Mouse (Mus musculus) C2C12 (cell line): ENCODE results near the gene Tgfa. TPM values are rescaled to one million over a fixed set of nuclear protein-coding genes. Genes with fewer than 3 reads are reported as not detected.

ENCODE experiments used
- H3K27me3 ChIP-seq: one replicate; pipeline ENCODE4 v1.6.1; 2011; ENCODE audit not compliant: control insufficient read depth, insufficient read depth, insufficient read length
- H3K36me3 ChIP-seq: one replicate; pipeline ENCODE4 v1.6.1; 2011; ENCODE audit not compliant: control insufficient read depth, insufficient read depth
- H3K4me3 ChIP-seq: one replicate; pipeline ENCODE4 v1.5.1; 2011; ENCODE audit warnings: mild to moderate bottlenecking, control low read depth; ENCODE audit not compliant: poor library complexity, insufficient read depth, severe bottlenecking
- H3K79me2 ChIP-seq: one replicate; pipeline ENCODE4 v1.6.1; 2011; ENCODE audit not compliant: control insufficient read depth, insufficient read depth
- H3K79me3 ChIP-seq: one replicate; pipeline ENCODE4 v1.6.1; 2011; ENCODE audit warnings: low read depth, control low read depth
- H3ac ChIP-seq: one replicate; pipeline ENCODE3; 2011; ENCODE audit warnings: low read depth; ENCODE audit not compliant: control insufficient read depth, insufficient read length
- CEBPB ChIP-seq: IDR thresholded peaks from one replicate; pipeline ENCODE4 v1.6.1; 2011; ENCODE audit warnings: low read depth, mild to moderate bottlenecking, control low read depth, moderate library complexity
- CTCF ChIP-seq: IDR thresholded peaks from one replicate; pipeline ENCODE4 v1.5.1; 2011; ENCODE audit not compliant: control insufficient read depth, insufficient read depth, insufficient read length
- FOSL1 ChIP-seq: IDR thresholded peaks from one replicate; pipeline ENCODE4 v1.8.0; 2011; ENCODE audit warnings: mild to moderate bottlenecking, low read length; ENCODE audit not compliant: poor library complexity, insufficient read depth, severe bottlenecking
- MAX ChIP-seq: IDR thresholded peaks from one replicate; pipeline ENCODE4 v1.6.1; 2011; ENCODE audit warnings: mild to moderate bottlenecking, control low read depth
- MYOD1 ChIP-seq: IDR thresholded peaks from one replicate; pipeline ENCODE4 v1.6.1; 2011; ENCODE audit warnings: low read depth; ENCODE audit not compliant: control insufficient read depth, insufficient read length
- MYOG ChIP-seq: IDR thresholded peaks from one replicate; pipeline ENCODE4 v1.6.1; 2011; ENCODE audit not compliant: control insufficient read depth, insufficient read length; ENCODE audit errors: extremely low read depth
- USF1 ChIP-seq: IDR thresholded peaks from one replicate; pipeline ENCODE4 v1.6.1; 2011; ENCODE audit warnings: low read depth, mild to moderate bottlenecking, control low read depth, moderate library complexity
- polyA plus RNA-seq: library from polyadenylated mRNA; unstranded; fragments of >200 nt; fragmentation: generic; extraction: Trizol; gene quantifications from one replicate; pipeline ENCODE4 v1.2.1, GENCODE M21; 2012; ENCODE audit warnings: missing spikeins

The Tgfa gene
- polyA plus RNA-seq, 1 experiment: 0.54 TPM

DNA sequence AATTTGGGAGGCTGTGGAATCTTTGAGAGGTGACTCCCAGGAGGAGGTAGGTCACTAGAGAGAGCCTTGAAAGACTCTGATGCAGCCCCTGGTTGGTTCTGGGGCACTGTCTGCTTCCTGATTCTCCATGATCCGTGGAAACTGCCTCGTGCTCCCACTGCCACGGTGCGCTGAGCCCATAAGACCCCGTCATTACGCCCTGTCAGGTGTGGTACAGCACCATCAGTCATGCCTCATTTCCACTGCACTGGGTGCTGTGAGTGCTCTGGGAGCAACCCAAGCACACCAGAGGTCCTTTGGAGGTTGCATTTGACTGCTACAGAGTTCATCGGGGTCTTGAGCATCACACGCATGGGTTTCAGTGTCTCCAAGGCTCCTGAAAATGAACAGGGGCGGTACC, 60.9 kb downstream of the Tgfa start:
- H3K4me3 ChIP-seq: no peak overlapping the region
- no peaks in the 10 kb centered on the region for H3K79me3 ChIP-seq
- H3ac ChIP-seq: no peak overlapping the region
- peaks cover 9% of the 10 kb centered on the region for H3K27me3 ChIP-seq
- no peaks in the 10 kb centered on the region for H3K36me3 ChIP-seq
- no peaks in the 10 kb centered on the region for H3K79me2 ChIP-seq
- TF ChIP-seq MYOG: no peak
- no peak for TF ChIP-seq USF1
- no peak for TF ChIP-seq MAX
- no peak for TF ChIP-seq CEBPB
- TF ChIP-seq FOSL1: no peak
- no peak for TF ChIP-seq CTCF
- no peak for TF ChIP-seq MYOD1

DNA sequence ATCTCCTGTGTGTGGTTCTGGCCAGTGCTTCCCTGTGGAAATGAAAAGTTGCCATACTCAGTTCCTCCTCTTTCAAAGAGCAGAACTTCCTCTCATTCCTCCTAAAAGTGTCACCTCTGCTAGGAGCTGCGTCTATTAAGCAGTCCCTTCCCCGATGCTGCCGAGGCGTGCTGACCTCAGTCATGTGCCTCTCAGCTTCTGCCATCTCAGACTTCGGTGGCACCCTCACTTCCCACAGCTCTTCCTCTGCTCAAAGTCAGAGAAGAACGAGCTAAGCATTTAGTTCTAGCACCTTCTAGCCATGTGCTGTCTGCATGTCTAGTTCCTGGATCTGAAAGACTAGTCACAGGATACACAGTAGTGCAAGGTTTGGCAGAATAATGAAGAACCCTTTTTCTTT, 64.2 kb downstream of the Tgfa start:
- Histone ChIP-seq H3K79me2 (no peaks in the 10 kb centered on the region), H3ac (no peak overlapping the region), H3K36me3 (no peaks in the 10 kb centered on the region), H3K4me3 (no peak overlapping the region), H3K27me3 (no peaks in the 10 kb centered on the region), H3K79me3 (no peaks in the 10 kb centered on the region)
- TF ChIP-seq USF1: no peak
- TF ChIP-seq FOSL1: no peak
- no peak for TF ChIP-seq MAX
- TF ChIP-seq CTCF: no peak
- TF ChIP-seq MYOD1: no peak
- TF ChIP-seq CEBPB: no peak
- TF ChIP-seq MYOG: no peak

- Histone ChIP-seq H3K27me3 (peaks cover 7% of the 10 kb centered on the region), H3ac (no peak overlapping the region), H3K36me3 (no peaks in the 10 kb centered on the region), H3K79me3 (no peaks in the 10 kb centered on the region), H3K4me3 (no peak overlapping the region), H3K79me2 (no peaks in the 10 kb centered on the region)
- TF ChIP-seq CTCF (no peak), MYOD1 (no peak), CEBPB (no peak), MYOG (no peak), MAX (no peak), USF1 (no peak), FOSL1 (no peak)
Measured at GRCm38 (mm10) chr6:86260322-86261050, 65.5 kb downstream of the Tgfa start.

DNA sequence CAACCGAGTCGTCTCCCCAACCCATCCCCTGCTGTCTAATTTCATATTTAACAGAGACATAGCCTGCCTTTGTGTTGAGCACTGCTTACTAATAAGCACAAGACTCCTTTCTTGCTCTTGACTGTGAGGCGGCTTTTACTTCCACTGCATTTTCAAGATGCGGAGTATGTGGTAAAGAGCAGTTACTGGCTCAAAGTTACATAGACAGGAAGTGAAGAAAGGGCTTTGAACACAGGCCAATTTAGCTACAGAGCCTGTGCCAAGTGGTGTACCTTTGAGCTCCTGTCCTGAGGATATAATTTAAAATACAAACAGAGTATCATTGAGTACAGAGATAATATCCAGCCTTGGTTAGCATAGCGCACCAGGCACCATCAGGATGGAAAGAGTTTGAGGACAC, 71.8 kb downstream of the Tgfa start:
- Histone ChIP-seq H3K79me3 (no peaks in the 10 kb centered on the region), H3K36me3 (no peaks in the 10 kb centered on the region), H3K27me3 (peaks cover 55% of the 10 kb centered on the region), H3K79me2 (no peaks in the 10 kb centered on the region), H3ac (no peak overlapping the region), H3K4me3 (no peak overlapping the region)
- no peak for TF ChIP-seq FOSL1
- TF ChIP-seq MYOG: no peak
- TF ChIP-seq CEBPB: no peak
- no peak for TF ChIP-seq MAX
- TF ChIP-seq MYOD1: no peak
- no peak for TF ChIP-seq USF1
- no peak for TF ChIP-seq CTCF

DNA sequence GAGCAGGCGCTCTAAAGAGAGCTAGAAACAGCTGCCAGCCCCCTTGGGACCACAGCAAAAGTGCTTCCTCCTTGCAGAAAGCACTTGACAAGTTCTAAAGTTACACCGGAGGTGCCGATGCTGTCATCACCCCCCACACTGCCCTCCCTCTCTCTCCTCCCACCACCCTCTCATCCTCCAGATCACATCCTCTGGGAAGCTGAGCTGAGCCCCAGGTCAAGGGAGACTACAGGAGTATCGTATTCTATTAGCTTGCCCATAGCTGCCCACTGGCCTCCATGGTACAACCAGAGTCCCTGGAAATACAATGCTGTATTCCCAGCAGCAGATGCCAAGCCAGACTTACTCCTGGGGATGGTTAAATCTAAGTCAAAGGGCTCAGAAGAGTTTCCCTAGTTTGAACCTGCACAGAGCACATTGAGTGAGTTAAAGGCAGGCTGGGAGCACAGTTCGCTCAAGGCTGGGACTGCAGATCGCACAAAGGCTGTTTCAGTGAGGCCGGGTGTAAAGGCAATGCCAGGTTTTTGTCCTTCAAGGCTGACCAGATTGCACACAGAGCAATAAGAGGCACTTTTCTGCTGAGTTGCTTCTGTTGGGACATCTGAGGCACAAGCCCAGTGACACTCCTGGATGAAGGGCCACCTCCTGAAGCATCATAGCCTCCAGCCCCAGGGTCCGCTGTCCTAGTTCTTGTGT, 75.5 kb downstream of the Tgfa start:
- no peaks in the 10 kb centered on the region for H3K79me2 ChIP-seq
- H3K36me3 ChIP-seq: no peaks in the 10 kb centered on the region
- H3K79me3 ChIP-seq: no peaks in the 10 kb centered on the region
- no peak overlapping the region for H3ac ChIP-seq
- H3K27me3 ChIP-seq: peaks cover 48% of the 10 kb centered on the region
- H3K4me3 ChIP-seq: no peak overlapping the region
- no peak for TF ChIP-seq FOSL1
- no peak for TF ChIP-seq MAX
- TF ChIP-seq MYOD1: no peak
- TF ChIP-seq CEBPB: no peak
- TF ChIP-seq MYOG: no peak

DNA sequence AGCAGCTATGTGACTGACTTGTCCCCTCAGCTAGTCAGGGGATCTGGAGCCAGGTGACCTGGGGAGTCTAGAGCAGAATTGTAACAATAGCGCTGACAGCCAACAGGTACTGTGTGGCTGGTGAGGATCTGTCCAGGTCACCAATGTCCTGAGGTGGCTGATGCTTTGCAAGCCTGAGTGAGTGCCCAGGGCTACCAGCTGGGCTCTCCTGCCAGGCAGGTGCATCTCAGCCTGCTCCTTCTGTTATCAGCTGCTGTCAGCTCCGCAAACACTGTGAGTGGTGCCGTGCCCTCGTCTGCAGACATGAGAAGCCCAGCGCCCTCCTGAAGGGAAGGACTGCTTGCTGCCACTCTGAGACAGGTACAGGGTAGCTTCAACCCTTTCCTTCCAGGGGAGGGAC, 76.1 kb downstream of the Tgfa start:
- TF ChIP-seq USF1 (no peak), MYOD1 (no peak), FOSL1 (no peak)
- peaks cover 42% of the 10 kb centered on the region for H3K27me3 ChIP-seq
- H3K36me3 ChIP-seq: no peaks in the 10 kb centered on the region
- H3ac ChIP-seq: no peak overlapping the region
- H3K79me3 ChIP-seq: no peaks in the 10 kb centered on the region
- no peaks in the 10 kb centered on the region for H3K79me2 ChIP-seq
- no peak overlapping the region for H3K4me3 ChIP-seq
